Mouse (Mus musculus) embryonic facial prominence, embryonic 11.5 days (tissue): Measurements from ENCODE around the gene Tmem26. TPM values are rescaled to one million over a fixed set of nuclear protein-coding genes. Genes with fewer than 3 reads are reported as not detected.

ENCODE experiments used
- ATAC-seq: fragments of 200-750 bp; cut with Nextera tagmentation; replicated peaks from 2 replicates; pipeline ENCODE4 v1.8.0; 2017; ENCODE audit warnings: low read depth; ENCODE audit not compliant: insufficient number of reproducible peaks, low FRiP score, low TSS enrichment
- DNase-seq: peaks from one replicate; pipeline ENCODE4 v3.0.0-alpha.2; 2015; ENCODE audit warnings: low spot score
- H3K27ac ChIP-seq: fragments of 300-500 bp; sonication (generic); replicated peaks from 2 replicates; pipeline ENCODE4 v1.5.1; 2014; ENCODE audit warnings: mild to moderate bottlenecking, low read depth, low read length, control low read depth
- H3K27me3 ChIP-seq: fragments of 300-500 bp; sonication (generic); 2 replicates; pipeline ENCODE4 v1.6.1; 2014; ENCODE audit warnings: mild to moderate bottlenecking, low read length, moderate library complexity, mixed read lengths; ENCODE audit not compliant: control insufficient read depth, insufficient read depth
- H3K36me3 ChIP-seq: fragments of 300-500 bp; sonication (generic); replicated peaks from 2 replicates; pipeline ENCODE4 v1.6.1; 2014; ENCODE audit warnings: low read depth, mild to moderate bottlenecking, low read length, moderate library complexity, mixed read lengths; ENCODE audit not compliant: control insufficient read depth, insufficient read depth
- H3K4me1 ChIP-seq: fragments of 300-500 bp; sonication (generic); 2 replicates; pipeline ENCODE4 v1.6.1; 2014; ENCODE audit warnings: low read length, mixed read lengths; ENCODE audit not compliant: control insufficient read depth, insufficient read depth
- H3K4me2 ChIP-seq: fragments of 300-500 bp; sonication (generic); 2 replicates; pipeline ENCODE4 v1.6.1; 2014; ENCODE audit warnings: low read depth, mild to moderate bottlenecking, control low read depth, low read length, moderate library complexity
- H3K4me3 ChIP-seq: fragments of 300-500 bp; sonication (generic); 2 replicates; pipeline ENCODE4 v1.5.1; 2014; ENCODE audit warnings: low read depth, low read length, control low read depth
- H3K9ac ChIP-seq: fragments of 300-500 bp; sonication (generic); replicated peaks from 2 replicates; pipeline ENCODE4 v1.6.1; 2014; ENCODE audit warnings: mild to moderate bottlenecking, control low read depth, low read length
- H3K9me3 ChIP-seq: fragments of 300-500 bp; sonication (generic); replicated peaks from 2 replicates; pipeline ENCODE4 v1.6.1; 2016; ENCODE audit warnings: mild to moderate bottlenecking, low read length, inconsistent platforms, mixed read lengths; ENCODE audit not compliant: control insufficient read depth
- WGBS: fragments of 180-500 bp; shearing (Covaris S2); extraction: QIAGEN DNeasy Blood & Tissue Kit; methylation state at CpG from one replicate; pipeline ENCODE4 v1.1.7; 2014; 5-methylcytosine and 5-hydroxymethylcytosine counted together
- polyA plus RNA-seq: library from polyadenylated mRNA; unstranded; fragments of >200 nt; fragmentation: Nextera tagmentation; extraction: Ambion mirVana; gene quantifications from 2 replicates; pipeline ENCODE4 v1.2.1, GENCODE M21; 2014

The Tmem26 gene
- polyA plus RNA-seq = 28.6 and 30.7 TPM in 2 replicates

DNA sequence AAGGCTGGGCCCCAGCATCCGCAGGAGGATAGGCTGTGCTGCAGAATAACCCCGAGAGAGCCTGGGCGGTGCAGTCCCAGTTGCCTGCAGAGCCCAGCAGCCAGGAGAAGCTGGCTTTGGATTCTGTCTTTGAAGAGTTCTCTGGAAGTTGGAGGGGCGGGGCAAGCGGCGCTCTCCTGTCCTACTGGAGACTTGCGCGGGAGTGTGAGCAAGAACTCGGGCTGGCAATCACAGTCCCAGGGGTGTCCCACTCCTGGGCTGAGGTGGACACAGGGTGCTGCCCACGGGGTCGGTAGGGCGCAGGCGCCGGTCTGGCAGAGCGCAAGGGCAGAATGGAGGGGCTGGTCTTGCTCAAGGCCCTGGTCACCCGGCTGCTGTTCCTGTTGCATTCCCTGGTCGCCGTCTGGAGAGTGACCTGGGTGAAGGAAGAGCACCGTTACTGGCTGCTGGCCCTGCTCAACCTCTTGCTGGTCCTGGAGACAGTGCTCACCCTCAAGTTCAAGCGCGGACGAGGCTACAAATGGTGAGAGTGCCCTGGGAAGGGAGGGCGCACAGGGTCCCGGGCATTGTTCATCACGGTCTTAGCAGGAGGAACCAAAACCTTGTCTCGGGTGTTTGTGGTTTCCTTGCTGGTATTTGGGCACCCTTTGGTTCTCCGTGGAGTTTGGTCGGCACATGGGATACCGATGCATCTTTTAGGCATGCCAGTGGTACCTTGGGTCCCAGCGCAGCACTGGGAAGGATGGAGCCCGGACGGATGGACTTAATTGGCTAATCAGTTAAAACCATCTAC lies at the start of gene Tmem26:
TSS of gene Tmem26 (plus strand) at position 79 of the 793 bp plus-strand sequence.
- ATAC-seq (peak; percentile 79), DNase-seq (peak; percentile 70)
- Histone ChIP-seq H3K36me3 (no peaks in the 10 kb centered on the region), H3K4me1 (no peaks in the 10 kb centered on the region), H3K27me3 (no peaks in the 10 kb centered on the region), H3K9me3 (no peaks in the 10 kb centered on the region), H3K27ac (no peak within 1 kb of the TSS), H3K4me2 (peak within 1 kb of the TSS; percentile 54), H3K9ac (peak within 1 kb of the TSS; percentile 67), H3K4me3 (peak within 1 kb of the TSS; percentile 55)
- WGBS = under 1% methylated on average over 32 of the region's 32 CpGs

DNA sequence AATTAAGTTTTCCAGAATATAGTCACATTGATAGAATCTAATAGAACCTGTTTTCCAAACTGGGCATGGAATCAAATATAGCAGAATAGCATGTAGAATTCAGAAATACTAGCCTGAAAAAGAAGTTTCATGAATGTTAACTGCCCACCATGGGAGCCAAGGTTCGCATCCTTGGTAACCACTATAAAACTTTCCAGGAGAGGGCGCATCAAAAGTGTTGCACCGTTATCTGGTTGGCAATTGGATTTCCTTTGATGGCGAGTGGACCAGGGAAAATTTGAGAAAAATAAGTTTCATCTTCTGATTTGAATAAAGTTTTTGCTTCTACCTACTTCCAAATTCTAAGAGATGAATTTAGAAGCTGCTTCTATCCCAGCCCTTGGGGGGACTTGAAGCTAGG lies 44.8 kb upstream of the Tmem26 start:
- ATAC-seq = no peak
- WGBS = 59% methylated on average over 4 of the region's 4 CpGs

DNA sequence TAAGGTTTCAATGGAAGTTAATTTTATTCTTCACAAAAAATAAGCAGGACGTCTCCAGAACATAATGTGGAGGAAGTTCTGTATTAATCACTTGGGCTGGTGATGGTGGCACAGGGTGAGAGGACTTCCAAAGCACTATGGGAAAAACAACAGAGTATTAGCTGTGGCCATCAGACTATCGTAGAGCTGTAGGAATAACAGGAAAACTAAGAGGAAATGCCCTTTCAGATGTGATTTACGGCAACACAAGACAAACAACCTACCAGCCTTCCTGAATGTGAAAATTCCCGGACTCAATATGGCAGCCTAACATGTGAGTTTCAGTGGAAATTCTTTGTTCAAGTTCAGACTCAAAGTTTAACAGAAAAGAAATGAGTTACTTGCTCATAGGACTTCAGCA lies 42.2 kb upstream of the Tmem26 start:
- 76% methylated on average over 4 of the region's 4 CpGs for WGBS
- Histone ChIP-seq H3K4me2 (no peak overlapping the region), H3K9me3 (no peaks in the 10 kb centered on the region), H3K4me1 (no peaks in the 10 kb centered on the region), H3K4me3 (no peak overlapping the region), H3K27ac (no peak overlapping the region), H3K9ac (no peak overlapping the region), H3K27me3 (no peaks in the 10 kb centered on the region), H3K36me3 (no peaks in the 10 kb centered on the region)
- ATAC-seq (no peak), DNase-seq (no peak)

More for the DNA sequence above, 44.8 kb upstream of the Tmem26 start:
- H3K4me3 ChIP-seq = no peak overlapping the region
- H3K9me3 ChIP-seq = no peaks in the 10 kb centered on the region
- H3K27ac ChIP-seq = no peak overlapping the region
- H3K36me3 ChIP-seq = no peaks in the 10 kb centered on the region
- no peak for DNase-seq
- H3K4me2 ChIP-seq = no peak overlapping the region
- H3K4me1 ChIP-seq = no peaks in the 10 kb centered on the region
- H3K27me3 ChIP-seq = no peaks in the 10 kb centered on the region
- H3K9ac ChIP-seq = no peak overlapping the region

DNA sequence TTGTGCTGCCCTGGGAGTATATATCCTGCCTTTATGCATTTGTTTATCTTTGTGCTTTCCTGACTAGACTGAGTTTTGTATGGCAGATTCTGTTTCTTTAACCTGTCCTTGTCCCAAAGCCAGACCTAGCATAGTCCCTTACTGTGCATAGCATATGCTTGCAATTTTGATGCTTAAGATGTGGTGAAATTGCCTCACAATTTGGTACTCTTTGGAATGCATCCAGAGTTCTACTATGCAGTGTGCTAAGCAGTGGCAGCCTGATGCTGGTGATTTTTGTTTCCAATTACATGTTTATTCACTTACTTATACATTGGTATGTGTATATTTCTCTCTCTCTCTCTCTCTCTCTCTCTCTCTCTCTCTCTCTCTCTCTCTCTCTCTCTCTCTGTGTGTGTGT lies 37.9 kb upstream of the Tmem26 start:
- Histone ChIP-seq H3K4me2 (no peak overlapping the region), H3K4me1 (no peaks in the 10 kb centered on the region), H3K36me3 (no peaks in the 10 kb centered on the region), H3K4me3 (no peak overlapping the region), H3K27me3 (no peaks in the 10 kb centered on the region), H3K9me3 (no peaks in the 10 kb centered on the region), H3K9ac (no peak overlapping the region), H3K27ac (no peak overlapping the region)
- DNase-seq (peak; percentile 53), ATAC-seq (0 out of 2 replicates have a peak, but pooled peaks have one; percentile 48)

DNA sequence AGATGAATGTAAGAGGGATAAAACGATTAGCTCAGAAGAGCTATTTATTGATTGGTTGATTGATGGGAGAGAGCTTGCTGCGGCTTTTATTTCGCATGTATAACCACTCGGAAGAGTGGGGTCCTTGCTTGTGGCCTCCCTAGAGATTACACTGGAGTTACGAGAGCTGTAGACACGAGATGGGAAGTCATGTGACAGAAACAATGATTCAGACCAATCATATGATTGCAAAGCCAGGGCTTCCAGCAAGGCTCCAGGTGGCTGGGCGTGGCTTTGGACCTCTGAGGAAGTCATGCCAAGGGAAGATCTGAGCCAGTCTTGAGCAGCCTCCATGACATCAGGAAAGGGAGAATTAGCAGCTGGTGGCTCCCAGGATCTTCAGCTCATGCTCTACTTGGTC lies 32.3 kb upstream of the Tmem26 start:
- no peaks in the 10 kb centered on the region for H3K4me1 ChIP-seq
- H3K27me3 ChIP-seq = no peaks in the 10 kb centered on the region
- no peak overlapping the region for H3K27ac ChIP-seq
- no peak for ATAC-seq
- DNase-seq = no peak
- H3K36me3 ChIP-seq = no peaks in the 10 kb centered on the region
- no peaks in the 10 kb centered on the region for H3K9me3 ChIP-seq
- no peak overlapping the region for H3K4me3 ChIP-seq
- H3K9ac ChIP-seq = no peak overlapping the region
- 84% methylated on average over 7 of the region's 7 CpGs for WGBS
- no peak overlapping the region for H3K4me2 ChIP-seq

DNA sequence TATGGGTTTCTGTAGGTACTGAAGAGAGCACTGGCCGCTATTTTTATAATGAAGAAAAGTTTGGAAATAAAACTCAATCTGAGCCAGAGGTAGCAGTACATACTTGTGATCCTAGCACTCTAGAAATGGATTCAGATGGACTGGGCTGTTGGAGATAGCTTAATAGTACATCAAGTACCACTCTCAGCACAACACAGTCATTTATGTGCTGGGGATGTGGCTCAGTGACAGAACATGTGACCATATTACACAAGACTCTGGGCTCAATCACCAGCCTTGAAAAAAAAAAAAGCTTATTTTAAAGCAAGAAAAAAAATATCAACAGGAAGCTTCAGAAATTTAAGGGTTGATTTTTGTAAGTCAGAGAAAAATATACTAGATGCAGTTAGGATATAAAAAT lies 31.0 kb upstream of the Tmem26 start:
- WGBS = 89% methylated on average over 1 of the region's 1 CpGs
- no peak overlapping the region for H3K9ac ChIP-seq
- no peaks in the 10 kb centered on the region for H3K27me3 ChIP-seq
- H3K4me2 ChIP-seq = no peak overlapping the region
- H3K9me3 ChIP-seq = no peaks in the 10 kb centered on the region
- ATAC-seq (no peak), DNase-seq (no peak)
- no peak overlapping the region for H3K27ac ChIP-seq
- H3K36me3 ChIP-seq = no peaks in the 10 kb centered on the region
- H3K4me1 ChIP-seq = no peaks in the 10 kb centered on the region
- H3K4me3 ChIP-seq = no peak overlapping the region

DNA sequence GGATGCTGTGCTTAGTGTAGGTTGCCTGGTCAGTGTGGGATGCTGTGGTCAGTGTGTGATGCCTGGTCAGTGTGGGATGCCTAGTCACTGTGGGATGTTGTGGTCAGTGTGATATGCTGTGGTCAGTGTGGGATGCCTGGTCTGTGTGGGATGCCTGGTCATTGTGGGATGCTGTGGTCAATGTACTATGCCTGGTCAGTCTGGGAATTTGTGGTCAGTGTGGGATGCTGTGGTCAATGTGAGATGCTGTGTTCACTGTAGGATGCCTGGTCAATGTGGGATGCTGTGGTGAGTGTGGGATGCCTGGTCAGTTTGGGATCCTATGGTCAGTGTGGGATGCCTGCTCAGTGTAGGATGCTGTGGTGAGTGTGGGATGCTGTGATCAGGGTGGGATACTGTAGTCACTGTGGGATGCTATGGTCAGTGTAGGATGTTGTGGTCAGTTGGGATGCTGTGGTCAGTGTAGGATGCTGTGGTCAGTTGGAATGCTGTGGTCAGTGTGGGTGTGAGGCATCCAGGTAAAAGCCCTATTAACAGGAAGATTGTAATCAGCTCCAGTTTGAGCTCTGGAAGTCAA lies 27.6 kb upstream of the Tmem26 start:
- no peaks in the 10 kb centered on the region for H3K9me3 ChIP-seq
- H3K4me2 ChIP-seq = no peak overlapping the region; the same call in 1 of the 2 replicates
- H3K4me3 ChIP-seq = no peak overlapping the region
- ATAC-seq (peak; percentile 65; the same call in 1 of the 2 replicates), DNase-seq (no peak)
- H3K4me1 ChIP-seq = no peaks in the 10 kb centered on the region
- H3K36me3 ChIP-seq = no peaks in the 10 kb centered on the region
- H3K9ac ChIP-seq = no peak overlapping the region
- no peak overlapping the region for H3K27ac ChIP-seq
- no peaks in the 10 kb centered on the region for H3K27me3 ChIP-seq

DNA sequence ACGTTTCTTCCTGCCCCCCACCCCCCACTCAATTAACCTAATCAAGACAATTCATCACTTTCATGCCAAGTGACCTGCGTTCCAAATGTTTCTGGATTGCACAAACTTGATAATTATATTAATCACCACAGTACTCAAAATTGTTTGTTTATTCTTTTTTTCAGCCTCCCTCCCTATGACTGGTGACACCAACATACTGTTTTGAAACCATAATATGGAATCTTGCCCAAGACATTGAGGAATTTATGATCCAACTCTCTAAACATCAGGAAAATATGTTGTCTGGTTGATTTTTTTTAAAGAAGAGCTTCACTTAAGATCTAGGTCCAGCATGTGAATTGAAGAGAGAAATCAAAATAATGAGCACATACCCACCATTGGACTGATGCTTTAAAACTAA lies 19.2 kb upstream of the Tmem26 start:
- Histone ChIP-seq H3K4me2 (no peak overlapping the region), H3K36me3 (no peaks in the 10 kb centered on the region), H3K27ac (no peak overlapping the region), H3K4me3 (no peak overlapping the region), H3K9ac (no peak overlapping the region), H3K4me1 (no peaks in the 10 kb centered on the region), H3K9me3 (no peaks in the 10 kb centered on the region), H3K27me3 (no peaks in the 10 kb centered on the region)
- WGBS = 79% methylated on average over 2 of the region's 2 CpGs
- DNase-seq (no peak), ATAC-seq (no peak)
